ENCODE assay signal across 10 mouse cellular contexts in the genomic region with DNA sequence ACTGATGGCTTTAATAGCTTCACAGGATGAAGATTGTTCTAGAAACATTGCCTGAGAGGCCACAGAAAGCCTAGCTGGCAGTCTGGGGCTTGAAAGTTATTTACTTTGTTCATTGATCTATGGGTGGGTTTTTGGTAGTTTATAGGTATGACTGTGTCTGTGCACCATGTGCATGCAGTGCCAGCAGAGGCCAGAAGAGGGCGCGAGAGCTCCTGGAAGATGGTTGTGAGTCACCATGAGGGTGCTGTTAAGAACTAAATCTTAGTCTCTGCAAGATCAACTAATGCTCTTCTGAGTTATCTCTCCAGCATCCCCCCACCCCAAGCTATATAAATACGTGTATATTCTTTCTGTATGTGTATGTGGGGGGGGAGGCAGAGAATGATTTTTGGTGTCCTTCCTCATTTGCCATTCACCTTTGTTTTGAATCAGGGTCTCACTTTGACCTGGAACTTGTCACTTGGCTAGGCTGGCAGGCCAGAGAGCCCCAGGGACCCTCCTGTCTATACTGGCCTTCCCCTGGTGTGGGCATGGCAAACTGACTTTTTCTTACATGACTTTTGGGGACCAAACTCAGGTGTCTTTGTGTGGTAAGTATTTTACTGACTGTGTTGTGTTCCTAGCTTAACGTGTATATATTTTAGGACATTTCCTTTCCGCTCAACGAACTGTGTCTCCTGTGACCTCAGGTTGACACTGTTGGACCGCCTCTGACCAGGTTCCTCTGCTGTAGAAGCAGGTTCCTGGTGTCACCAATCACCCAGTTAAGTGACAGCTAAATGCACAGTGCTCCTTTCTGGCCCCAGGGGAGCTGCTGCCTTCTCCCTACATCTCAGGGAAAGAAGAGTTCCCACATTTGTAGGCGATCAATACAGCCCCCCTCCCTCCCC.
A peak's percentile ranks its signal among the peaks of the same experiment; 100 is the strongest.
DNase-seq lines count a peak whose midpoint lies in the region; ATAC-seq and TF ChIP-seq lines count a peak whose summit lies in the region.
"Had no signal": no experiment of that assay in that cellular context is flagged by ENCODE, and none has a peak within 500 bp of the region (broad histone marks: within the 10 kb centered on the region; RNA-seq: fewer than 3 reads in every experiment).

No protein-coding gene starts in this region.

- DNase-seq in hindbrain, embryonic 14.5 days (ENCODE audit: low spot score), result no peak
- DNase-seq in hindbrain, embryonic 11.5 days (ENCODE audit: low spot score), result no peak
- DNase-seq in lung, postnatal 0 days (ENCODE audit: low spot score), result no peak
- DNase-seq in lung, postnatal 4 days, result no peak
- no peak for DNase-seq in liver, embryonic 14.5 days (ENCODE audit: low read depth in 3 of 3, low spot score in 3 of 3)
- no peak for DNase-seq in urinary bladder, postnatal 10 days (ENCODE audit: low spot score)
- DNase-seq in yolk sac, embryonic 10.5 days (ENCODE audit: low spot score), result no peak
- DNase-seq: cerebellum, adult 11 months had no signal

- no peak overlapping the region for H3K4me2 ChIP-seq in hindbrain, embryonic 14.5 days (replicated peaks)
- no peak overlapping the region for H3K4me2 ChIP-seq in hindbrain, embryonic 11.5 days (replicated peaks; ENCODE audit: low read depth, low read length)
- H3K4me2 ChIP-seq in lung, postnatal 0 days (replicated peaks; ENCODE audit: low read depth, low read length), result no peak overlapping the region
- no peak overlapping the region for H3K4me2 ChIP-seq in liver, embryonic 14.5 days (ENCODE audit: low read depth)
- H3K4me2 ChIP-seq: stomach, embryonic 15.5 days had no signal

- no peaks in the 10 kb centered on the region for H3K27me3 ChIP-seq in hindbrain, embryonic 14.5 days (ENCODE audit: control insufficient read depth, insufficient read depth, low read length)
- no peaks in the 10 kb centered on the region for H3K27me3 ChIP-seq in hindbrain, embryonic 11.5 days (ENCODE audit: control insufficient read depth, insufficient read depth, low read length)
- H3K27me3 ChIP-seq in lung, postnatal 0 days (replicated peaks; ENCODE audit: insufficient read depth, low read length), result no peaks in the 10 kb centered on the region
- no peaks in the 10 kb centered on the region for H3K27me3 ChIP-seq in ES-Bruce4 (ENCODE audit: control insufficient read depth, insufficient read depth, low read length, poor library complexity, severe bottlenecking)
- no peaks in the 10 kb centered on the region for H3K27me3 ChIP-seq in liver, embryonic 14.5 days (ENCODE audit: control insufficient read depth, insufficient read depth, low read length)
- H3K27me3 ChIP-seq: stomach, embryonic 15.5 days had no signal

- no peak for TF ChIP-seq EP300 in lung, postnatal 0 days (IDR thresholded peaks at IDR 0.05)
- TF ChIP-seq EP300 in ES-Bruce4 (IDR thresholded peaks at IDR 0.05; ENCODE audit: insufficient read depth, low read depth, low read length), result no peak
- TF ChIP-seq EP300 in liver, embryonic 14.5 days (IDR thresholded peaks at IDR 0.05; ENCODE audit: low read depth), result no peak

- H3K4me1 ChIP-seq in hindbrain, embryonic 14.5 days (replicated peaks; ENCODE audit: control insufficient read depth, insufficient read depth, low read length), result peaks cover 3% of the 10 kb centered on the region; the same call in 1 of the 2 replicates
- no peaks in the 10 kb centered on the region; the same call in 1 of the 2 replicates for H3K4me1 ChIP-seq in hindbrain, embryonic 11.5 days (replicated peaks; ENCODE audit: control insufficient read depth, insufficient read depth, low read length)
- no peaks in the 10 kb centered on the region for H3K4me1 ChIP-seq in lung, postnatal 0 days (ENCODE audit: insufficient read depth, low read depth, low read length)
- peaks cover 1% of the 10 kb centered on the region for H3K4me1 ChIP-seq in ES-Bruce4 (ENCODE audit: control insufficient read depth, insufficient read depth, low read length)
- no peaks in the 10 kb centered on the region for H3K4me1 ChIP-seq in liver, embryonic 14.5 days (replicated peaks; ENCODE audit: control insufficient read depth in 2 of 2, insufficient read depth in 2 of 2, low read length in 1 of 2)

- ATAC-seq in hindbrain, embryonic 14.5 days (ENCODE audit: low FRiP score), result no peak
- no peak for ATAC-seq in hindbrain, embryonic 11.5 days (ENCODE audit: low FRiP score)
- ATAC-seq in lung, postnatal 0 days, result no peak
- no peak for ATAC-seq in liver, embryonic 14.5 days (ENCODE audit: insufficient read depth)

- no peak for TF ChIP-seq POLR2A in ES-Bruce4 (IDR thresholded peaks at IDR 0.05; ENCODE audit: insufficient read depth, low read length)

- H3K9me3 ChIP-seq in hindbrain, embryonic 14.5 days (ENCODE audit: control insufficient read depth, low read length), result no peaks in the 10 kb centered on the region
- no peaks in the 10 kb centered on the region for H3K9me3 ChIP-seq in hindbrain, embryonic 11.5 days (ENCODE audit: control insufficient read depth, low read length)
- H3K9me3 ChIP-seq in lung, postnatal 0 days (ENCODE audit: low read length), result no peaks in the 10 kb centered on the region
- no peaks in the 10 kb centered on the region for H3K9me3 ChIP-seq in ES-Bruce4 (replicated peaks; ENCODE audit: control insufficient read depth, insufficient read depth, low read length, poor library complexity, severe bottlenecking)
- no peaks in the 10 kb centered on the region for H3K9me3 ChIP-seq in liver, embryonic 14.5 days (ENCODE audit: control insufficient read depth, low read length)
- H3K9me3 ChIP-seq: stomach, embryonic 15.5 days had no signal

- peak overlapping the region; percentile 26; the same call in 1 of the 2 replicates for H3K27ac ChIP-seq in hindbrain, embryonic 14.5 days
- no peak overlapping the region for H3K27ac ChIP-seq in hindbrain, embryonic 11.5 days (ENCODE audit: low read depth, low read length)
- H3K27ac ChIP-seq in lung, postnatal 0 days (ENCODE audit: low read length), result no peak overlapping the region
- H3K27ac ChIP-seq in ES-Bruce4 (ENCODE audit: insufficient read depth, low read length), result no peak overlapping the region
- H3K27ac ChIP-seq in liver, embryonic 14.5 days, result no peak overlapping the region
- H3K27ac ChIP-seq: stomach, embryonic 15.5 days had no signal

- H3K4me3 ChIP-seq in hindbrain, embryonic 14.5 days (replicated peaks; ENCODE audit: low read length), result no peak overlapping the region
- no peak overlapping the region for H3K4me3 ChIP-seq in hindbrain, embryonic 11.5 days (ENCODE audit: low read depth, low read length)
- no peak overlapping the region for H3K4me3 ChIP-seq in lung, postnatal 0 days (ENCODE audit: low read depth, low read length)
- no peak overlapping the region for H3K4me3 ChIP-seq in ES-Bruce4 (ENCODE audit: low read depth, low read length)
- no peak overlapping the region for H3K4me3 ChIP-seq in liver, embryonic 14.5 days (ENCODE audit: insufficient read depth in 1 of 2, low read depth in 2 of 2, low read length in 2 of 2)
- H3K4me3 ChIP-seq: stomach, embryonic 15.5 days had no signal

- no peak overlapping the region for H3K9ac ChIP-seq in hindbrain, embryonic 14.5 days
- no peak overlapping the region for H3K9ac ChIP-seq in hindbrain, embryonic 11.5 days (ENCODE audit: low read depth, low read length)
- no peak overlapping the region for H3K9ac ChIP-seq in lung, postnatal 0 days (replicated peaks; ENCODE audit: low read depth)
- H3K9ac ChIP-seq in ES-Bruce4 (ENCODE audit: low read depth, poor library complexity, severe bottlenecking), result no peak overlapping the region
- no peak overlapping the region for H3K9ac ChIP-seq in liver, embryonic 14.5 days (replicated peaks)
- H3K9ac ChIP-seq: stomach, embryonic 15.5 days had no signal

- peak; percentile 61 for TF ChIP-seq CTCF in lung, postnatal 0 days (IDR thresholded peaks at IDR 0.05)
- TF ChIP-seq CTCF in ES-Bruce4 (IDR thresholded peaks at IDR 0.05; ENCODE audit: low read depth, low read length), result peak; percentile 66
- TF ChIP-seq CTCF in liver, embryonic 14.5 days (IDR thresholded peaks at IDR 0.05; ENCODE audit: low read depth), result peak; percentile 58

- no peaks in the 10 kb centered on the region for H3K36me3 ChIP-seq in hindbrain, embryonic 14.5 days (replicated peaks; ENCODE audit: control insufficient read depth, insufficient read depth)
- H3K36me3 ChIP-seq in hindbrain, embryonic 11.5 days (ENCODE audit: control insufficient read depth, insufficient read depth, low read length), result no peaks in the 10 kb centered on the region
- no peaks in the 10 kb centered on the region for H3K36me3 ChIP-seq in lung, postnatal 0 days (ENCODE audit: insufficient read depth, low read length)
- H3K36me3 ChIP-seq in ES-Bruce4 (ENCODE audit: control insufficient read depth, insufficient read depth, low read length, poor library complexity, severe bottlenecking), result no peaks in the 10 kb centered on the region
- no peaks in the 10 kb centered on the region for H3K36me3 ChIP-seq in liver, embryonic 14.5 days (replicated peaks; ENCODE audit: control insufficient read depth, insufficient read depth, low read depth)
- H3K36me3 ChIP-seq: stomach, embryonic 15.5 days had no signal

- WGBS in hindbrain, embryonic 14.5 days, result 78% methylated on average over 8 of the region's 8 CpGs
- WGBS in hindbrain, embryonic 11.5 days, result 82% methylated on average over 8 of the region's 8 CpGs
- WGBS in lung, postnatal 0 days, result 70% methylated on average over 8 of the region's 8 CpGs
- WGBS in liver, embryonic 14.5 days (ENCODE audit: insufficient replicate concordance), result 59% methylated on average over 8 of the region's 8 CpGs
